ENCODE assay signal across 24 mouse cellular contexts in the genomic region with DNA sequence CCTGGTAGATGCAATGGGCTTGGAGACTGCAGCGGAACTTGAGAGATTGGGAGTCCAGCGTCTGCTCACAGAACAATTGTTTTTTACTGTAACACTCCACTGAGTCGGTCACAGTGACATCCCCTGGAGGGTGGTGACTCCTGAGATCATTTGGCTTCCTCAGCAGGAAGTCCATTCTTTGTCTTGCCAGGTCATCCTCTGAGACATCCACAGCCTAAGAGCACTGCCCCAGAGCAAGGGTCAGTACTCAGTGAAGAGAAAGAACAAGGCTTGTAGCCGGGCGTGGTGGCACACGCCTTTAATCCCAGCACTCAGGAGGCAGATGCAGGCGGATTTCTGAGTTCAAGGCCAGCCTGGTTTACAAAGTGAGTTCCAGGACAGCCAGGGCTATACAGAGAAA. TPM values are rescaled to one million over a fixed set of nuclear protein-coding genes. Genes with fewer than 3 reads are reported as not detected.
DNase-seq lines count a peak whose midpoint lies in the region; ATAC-seq lines count a peak whose summit lies in the region.
"Had no signal": no experiment of that assay in that cellular context is flagged by ENCODE, and none has a peak within 500 bp of the region (broad histone marks: within the 10 kb centered on the region; RNA-seq: fewer than 3 reads in every experiment).

No protein-coding gene starts in this region.

- WGBS in kidney, embryonic 14.5 days, result 75% methylated on average over 7 of the region's 7 CpGs

- no peaks in the 10 kb centered on the region for H3K27me3 ChIP-seq in kidney, embryonic 14.5 days (ENCODE audit: control insufficient read depth, insufficient read depth, low read length)
- H3K27me3 ChIP-seq: forebrain, embryonic 15.5 days; heart, embryonic 12.5 days; limb, embryonic 15.5 days; neural tube, embryonic 15.5 days; Patski; stomach, embryonic 15.5 days had no signal

- no peak overlapping the region for H3K9ac ChIP-seq in kidney, embryonic 14.5 days (ENCODE audit: low read depth, low read length)
- H3K9ac ChIP-seq: forebrain, embryonic 15.5 days; heart, embryonic 12.5 days; hindbrain, embryonic 14.5 days; limb, embryonic 15.5 days; liver, embryonic 14.5 days; lung, embryonic 14.5 days; neural tube, embryonic 15.5 days; stomach, embryonic 15.5 days had no signal

- H3K9me3 ChIP-seq in kidney, embryonic 14.5 days (ENCODE audit: control insufficient read depth, low read length), result no peaks in the 10 kb centered on the region
- H3K9me3 ChIP-seq: forebrain, embryonic 15.5 days; heart, embryonic 12.5 days; limb, embryonic 10.5 days; limb, embryonic 15.5 days; neural tube, embryonic 15.5 days; stomach, embryonic 15.5 days had no signal

- H3K4me1 ChIP-seq in kidney, embryonic 14.5 days (ENCODE audit: control insufficient read depth, insufficient read depth, low read length), result no peaks in the 10 kb centered on the region
- H3K4me1 ChIP-seq: stomach, embryonic 15.5 days had no signal

- no peak overlapping the region for H3K27ac ChIP-seq in kidney, embryonic 14.5 days (ENCODE audit: low read depth, low read length)
- H3K27ac ChIP-seq: gastrocnemius, adult 2 months; heart, adult 2 months; hindbrain, embryonic 14.5 days; limb, embryonic 15.5 days; liver, embryonic 14.5 days; neural tube, embryonic 15.5 days; stomach, embryonic 15.5 days had no signal

- no peaks in the 10 kb centered on the region for H3K36me3 ChIP-seq in kidney, embryonic 14.5 days (ENCODE audit: control insufficient read depth, insufficient read depth, low read length)
- H3K36me3 ChIP-seq: forebrain, embryonic 15.5 days; heart, embryonic 12.5 days; limb, embryonic 10.5 days; limb, embryonic 15.5 days; neural tube, embryonic 15.5 days; stomach, embryonic 15.5 days had no signal

- DNase-seq in kidney, adult 11 months, result peak; percentile 70
- DNase-seq in lung, postnatal 10 days, result peak; percentile 21
- DNase-seq in lung, postnatal 4 days, result no peak
- DNase-seq in kidney, postnatal 10 days, result peak; percentile 16
- no peak for DNase-seq in spleen, adult 12 weeks (ENCODE audit: low spot score)
- DNase-seq: adrenal gland, postnatal 10 days; cerebellum, adult 8-10 months; gastrocnemius, adult 2 months; gastrocnemius, postnatal 36 days; heart, adult 2 months; heart, postnatal 10 days; lung, embryonic 14.5 days had no signal

- ATAC-seq in kidney, embryonic 14.5 days (ENCODE audit: low FRiP score, low TSS enrichment), result no peak
- ATAC-seq in monocyte, adult 5-6 weeks (replicated peaks; ENCODE audit: insufficient number of reproducible peaks, low FRiP score, low TSS enrichment, poor library complexity, severe bottlenecking), result no peak
- ATAC-seq: intestine, postnatal 0 days; Patski had no signal

- no peak overlapping the region for H3K4me3 ChIP-seq in kidney, embryonic 14.5 days (ENCODE audit: low read length)
- H3K4me3 ChIP-seq: forebrain, embryonic 15.5 days; gastrocnemius, adult 2 months; heart, adult 2 months; heart, embryonic 12.5 days; limb, embryonic 10.5 days; limb, embryonic 15.5 days; neural tube, embryonic 15.5 days; stomach, embryonic 15.5 days had no signal

- no peak overlapping the region for H3K4me2 ChIP-seq in kidney, embryonic 14.5 days (replicated peaks; ENCODE audit: low read depth, low read length)
- H3K4me2 ChIP-seq: forebrain, embryonic 15.5 days; heart, embryonic 12.5 days; hindbrain, embryonic 14.5 days; limb, embryonic 15.5 days; lung, embryonic 14.5 days; neural tube, embryonic 15.5 days; stomach, embryonic 15.5 days had no signal

RNA-seq across cellular contexts. Expression of gene Zfp706, which starts 38.6 kb away (rescaled TPM):
- polyA plus RNA-seq in kidney, embryonic 14.5 days (2014; fragmentation: Nextera tagmentation; extraction: Ambion mirVana), result 344 and 424 TPM in 2 replicates
- 64.0 to 120 TPM (median 90.5 TPM) in 3 replicates for total RNA-seq in monocyte, adult 5-6 weeks (2017)

Comparison
In these comparisons a context has a peak if more than half of its experiments do, and no peak if none do; other contexts are left out.
1. DNase-seq: peak in kidney, adult 11 months (single experiment), lung, postnatal 10 days (single experiment) and kidney, postnatal 10 days (single experiment); none in lung, postnatal 4 days (0 of 2) and spleen, adult 12 weeks (single experiment).